9 mouse cellular contexts compared by ENCODE assay signal in genomic region chr9:99417288-99417846, GRCm38 (mm10). TPM values are rescaled to one million over a fixed set of nuclear protein-coding genes. Genes with fewer than 3 reads are reported as not detected.
A peak's percentile ranks its signal among the peaks of the same experiment; 100 is the strongest.
DNase-seq lines count a peak whose midpoint lies in the region; ATAC-seq and TF ChIP-seq lines count a peak whose summit lies in the region.
"Had no signal": no experiment of that assay in that cellular context is flagged by ENCODE, and none has a peak within 500 bp of the region (broad histone marks: within the 10 kb centered on the region; RNA-seq: fewer than 3 reads in every experiment).

No protein-coding gene starts in this region.

- H3K36me3 ChIP-seq in forebrain, embryonic 16.5 days (ENCODE audit: control insufficient read depth, insufficient read depth), result no peaks in the 10 kb centered on the region

- peak; percentile 15 for ATAC-seq in Patski
- ATAC-seq in forebrain, embryonic 16.5 days, result peak; percentile 65

- no peak overlapping the region for H3K27ac ChIP-seq in forebrain, embryonic 16.5 days (ENCODE audit: low read length)

- peak; percentile 58 for DNase-seq in layer of hippocampus, adult 9-11 months
- no peak for DNase-seq in layer of hippocampus, adult 11-12 months (ENCODE audit: low spot score)
- DNase-seq in Patski (ENCODE audit: low read depth, low spot score), result no peak
- DNase-seq in lung, postnatal 4 days, result peak; percentile 27 to 46
- DNase-seq in spleen, postnatal 10 days (ENCODE audit: low spot score in 2 of 2), result no peak
- no peak for DNase-seq in B cell, adult 2 months
- DNase-seq in adrenal gland, postnatal 25 days, result no peak

- CTCF ChIA-PET in Patski (lab: Charles Lee), result no interaction called here

- no peaks in the 10 kb centered on the region for H3K9me3 ChIP-seq in forebrain, embryonic 16.5 days (ENCODE audit: control insufficient read depth, low read length)

- no peaks in the 10 kb centered on the region for H3K27me3 ChIP-seq in Patski
- H3K27me3 ChIP-seq in forebrain, embryonic 16.5 days (replicated peaks; ENCODE audit: control insufficient read depth, insufficient read depth, low read length), result no peaks in the 10 kb centered on the region

- no peak overlapping the region for H3K9ac ChIP-seq in forebrain, embryonic 16.5 days (replicated peaks; ENCODE audit: low read depth, low read length)

- 38% methylated on average over 4 of the region's 4 CpGs for WGBS in forebrain, embryonic 16.5 days

- TF ChIP-seq CTCF in Patski (IDR thresholded peaks at IDR 0.05), result no peak

- no peak overlapping the region for H3K4me3 ChIP-seq in forebrain, embryonic 16.5 days (replicated peaks; ENCODE audit: low read length)

- H3K4me2 ChIP-seq in forebrain, embryonic 16.5 days (ENCODE audit: low read length), result no peak overlapping the region

- in situ Hi-C loops in Patski (cut with MboI; ENCODE audit: low pct_unique_long_range_greater_than_20kb), result no loop called here

- peaks cover 22% of the 10 kb centered on the region for H3K4me1 ChIP-seq in forebrain, embryonic 16.5 days (replicated peaks; ENCODE audit: control insufficient read depth, insufficient read depth, low read length)

- POLR2A ChIA-PET in Patski (lab: Charles Lee), result no interaction called here

RNA-seq across cellular contexts. Expression of gene Mras, which starts 19.8 kb away (rescaled TPM):
- 38.2 TPM for polyA plus RNA-seq in Patski (2021)
- polyA plus RNA-seq in forebrain, embryonic 16.5 days (2015; fragmentation: Nextera tagmentation; extraction: Ambion mirVana), result 47.5 and 48.3 TPM in 2 replicates
- 40.4 and 50.1 TPM in 2 replicates for total RNA-seq in adrenal gland, postnatal 25 days (2021)

RNA-seq across cellular contexts. Expression of gene Nme9, which starts 33.9 kb away (rescaled TPM):
- polyA plus RNA-seq in Patski (2021), result not detected
- polyA plus RNA-seq in forebrain, embryonic 16.5 days (2015; fragmentation: Nextera tagmentation; extraction: Ambion mirVana), result 0.41 and 0.61 TPM in 2 replicates
- total RNA-seq in adrenal gland, postnatal 25 days (2021), result not detected in 2 replicates
- total RNA-seq: left cerebral cortex, adult 18-20 months had no signal

RNA-seq across cellular contexts. Expression of gene Esyt3, which starts 59.0 kb away (rescaled TPM):
- polyA plus RNA-seq in Patski (2021), result 0.06 TPM
- polyA plus RNA-seq in forebrain, embryonic 16.5 days (2015; fragmentation: Nextera tagmentation; extraction: Ambion mirVana), result 0.55 and 0.66 TPM in 2 replicates
- total RNA-seq in adrenal gland, postnatal 25 days (2021), result 0.79 and 1.2 TPM in 2 replicates

Comparison
In these comparisons a context has a peak if more than half of its experiments do, and no peak if none do; other contexts are left out.
1. DNase-seq: peak in layer of hippocampus, adult 9-11 months (single experiment) and lung, postnatal 4 days (2 of 2); none in layer of hippocampus, adult 11-12 months (single experiment), Patski (single experiment), spleen, postnatal 10 days (0 of 2), B cell, adult 2 months (0 of 2) and adrenal gland, postnatal 25 days (single experiment).